Mouse (Mus musculus): ENCODE results near the gene Sik3.

GRCm38 (mm10) chr9:46018316-46018715 lies 5.7 kb downstream of the Sik3 start:
- TF ChIP-seq POLR2A (IDR thresholded peaks at IDR 0.05; ENCODE audit: borderline replicate concordance, extremely low read depth, low read depth, low read length) (no peak), CTCF (IDR thresholded peaks at IDR 0.05; ENCODE audit: insufficient read depth, low read length) (no peak)

Data from lung, adult 2 months (tissue).